Mouse (Mus musculus) MEL (cell line): ENCODE results near the gene Cdk14. TPM values are rescaled to one million over a fixed set of nuclear protein-coding genes. Genes with fewer than 3 reads are reported as not detected.

Experiments
- DNase-seq: peaks from one replicate; pipeline ENCODE4 v3.0.0; 2011; ENCODE audit warnings: low read depth, low spot score
- H3K27ac ChIP-seq: 2 replicates; pipeline ENCODE4 v1.5.1; 2012; ENCODE audit warnings: low read depth, mild to moderate bottlenecking, control low read depth, low read length, moderate library complexity; ENCODE audit not compliant: control insufficient read depth
- H3K27me3 ChIP-seq, 2 experiments: fragments of 150-350 bp in 1 of 2; sonication (generic) in 1 of 2; 2 replicates each; pipeline ENCODE4 v1.6.1; 2012; ENCODE audit warnings: low read length in 2 of 2, mild to moderate bottlenecking in 2 of 2, improper control_type of control experiment in 1 of 2, moderate library complexity in 1 of 2; ENCODE audit not compliant: insufficient read depth in 2 of 2, control insufficient read depth in 1 of 2
- H3K36me3 ChIP-seq, 2 experiments: 2 replicates each; pipeline ENCODE4 v1.6.1; 2012 to 2014; ENCODE audit warnings: low read length in 2 of 2, improper control_type of control experiment in 1 of 2, inconsistent platforms in 1 of 2, mild to moderate bottlenecking in 1 of 2; ENCODE audit not compliant: insufficient read depth in 2 of 2, control insufficient read depth in 1 of 2
- H3K4me1 ChIP-seq, 2 experiments: fragments of 150-350 bp in 1 of 2; sonication (generic) in 1 of 2; 2 replicates each; pipeline ENCODE4 v1.6.1; 2012; ENCODE audit warnings: low read length in 2 of 2, improper control_type of control experiment in 1 of 2, mild to moderate bottlenecking in 1 of 2; ENCODE audit not compliant: insufficient read depth in 2 of 2, control insufficient read depth in 1 of 2
- H3K4me3 ChIP-seq, 2 experiments: fragments of 150-350 bp in 1 of 2; sonication (generic) in 1 of 2; 2 replicates each; pipeline ENCODE4 v1.5.1; 2012; ENCODE audit warnings: low read depth in 2 of 2, low read length in 2 of 2, mild to moderate bottlenecking in 2 of 2, moderate library complexity in 2 of 2, control low read depth in 1 of 2, improper control_type of control experiment in 1 of 2; ENCODE audit not compliant: control insufficient read depth in 1 of 2, insufficient read depth in 1 of 2
- H3K79me2 ChIP-seq: 2 replicates; pipeline ENCODE4 v1.6.1; 2012; ENCODE audit warnings: mild to moderate bottlenecking, low read length, moderate library complexity; ENCODE audit not compliant: control insufficient read depth, poor library complexity, insufficient read depth
- H3K9ac ChIP-seq: 2 replicates; pipeline ENCODE4 v1.6.1; 2012; ENCODE audit warnings: low read depth, mild to moderate bottlenecking, control low read depth, low read length, moderate library complexity; ENCODE audit not compliant: control insufficient read depth, poor library complexity, severe bottlenecking
- H3K9me3 ChIP-seq: fragments of 150-350 bp; sonication (generic); replicated peaks from 2 replicates; pipeline ENCODE4 v1.6.1; 2012; ENCODE audit warnings: mild to moderate bottlenecking, low read length, improper control_type of control experiment, moderate library complexity; ENCODE audit not compliant: insufficient read depth
- CHD1 ChIP-seq: IDR thresholded peaks from 2 replicates; pipeline ENCODE4 v1.6.1; 2012; ENCODE audit warnings: low read depth, mild to moderate bottlenecking, inconsistent platforms, low read length, improper control_type of control experiment
- CHD2 ChIP-seq: IDR thresholded peaks from 2 replicates; pipeline ENCODE4 v1.6.1; 2011; ENCODE audit warnings: low read length, improper control_type of control experiment
- CTCF ChIP-seq, 3 experiments: IDR thresholded peaks in 2 of 3; conservative IDR thresholded peaks in 1 of 3; 2 replicates each; pipeline ENCODE4 v1.5.1; 2011 to 2012; ENCODE audit warnings: low read length in 3 of 3, low read depth in 2 of 3, mild to moderate bottlenecking in 2 of 3, improper control_type of control experiment in 1 of 3, inconsistent platforms in 1 of 3, mixed read lengths in 1 of 3, moderate library complexity in 1 of 3; ENCODE audit not compliant: control insufficient read depth in 1 of 3, insufficient read depth in 1 of 3, poor library complexity in 1 of 3, severe bottlenecking in 1 of 3
- E2F4 ChIP-seq: IDR thresholded peaks from 2 replicates; pipeline ENCODE4 v1.6.1; 2011; ENCODE audit warnings: low read depth, low read length, improper control_type of control experiment, borderline replicate concordance
- EP300 ChIP-seq, 2 experiments: IDR thresholded peaks; 2 replicates each; pipeline ENCODE4 v1.6.1; 2011; ENCODE audit warnings: improper control_type of control experiment in 2 of 2, low read length in 2 of 2, low read depth in 1 of 2, mild to moderate bottlenecking in 1 of 2
- HCFC1 ChIP-seq: IDR thresholded peaks from 2 replicates; pipeline ENCODE4 v1.6.1; 2012; ENCODE audit warnings: low read depth, mild to moderate bottlenecking, inconsistent platforms, low read length, improper control_type of control experiment, moderate library complexity
- MAX ChIP-seq: IDR thresholded peaks from 2 replicates; pipeline ENCODE4 v1.6.1; 2011; ENCODE audit warnings: low read length, improper control_type of control experiment
- MAZ ChIP-seq: IDR thresholded peaks from 2 replicates; pipeline ENCODE4 v1.6.1; 2012; ENCODE audit warnings: low read depth, mild to moderate bottlenecking, inconsistent platforms, low read length, improper control_type of control experiment
- MEF2A ChIP-seq: IDR thresholded peaks from 2 replicates; pipeline ENCODE4 v1.6.1; 2014; ENCODE audit warnings: low read depth, mild to moderate bottlenecking, inconsistent platforms, low read length, improper control_type of control experiment; ENCODE audit not compliant: poor library complexity, insufficient replicate concordance, severe bottlenecking; ENCODE audit errors: extremely low read depth
- MXI1 ChIP-seq: IDR thresholded peaks from 2 replicates; pipeline ENCODE4 v1.6.1; 2011; ENCODE audit warnings: mild to moderate bottlenecking, low read depth, low read length, improper control_type of control experiment
- MYB ChIP-seq: IDR thresholded peaks from 2 replicates; pipeline ENCODE4 v1.6.1; 2011; ENCODE audit warnings: mild to moderate bottlenecking, low read depth, low read length, improper control_type of control experiment
- MYC ChIP-seq: IDR thresholded peaks from 2 replicates; pipeline ENCODE4 v1.6.1; 2011; ENCODE audit warnings: low read depth, mild to moderate bottlenecking, low read length, improper control_type of control experiment, moderate library complexity
- NELFE ChIP-seq: IDR thresholded peaks from 2 replicates; pipeline ENCODE4 v1.6.1; 2011; ENCODE audit warnings: low read depth, low read length, improper control_type of control experiment
- NRF1 ChIP-seq: IDR thresholded peaks from 2 replicates; pipeline ENCODE4 v1.6.1; 2014; ENCODE audit warnings: low read depth, mild to moderate bottlenecking, inconsistent platforms, low read length, improper control_type of control experiment, moderate library complexity; ENCODE audit not compliant: poor library complexity, insufficient read depth, severe bottlenecking
- POLR2A ChIP-seq, 2 experiments: IDR thresholded peaks; 2 replicates each; pipeline ENCODE4 v1.6.1; 2011 to 2012; ENCODE audit warnings: low read length in 2 of 2, mild to moderate bottlenecking in 2 of 2, control low read depth in 1 of 2, improper control_type of control experiment in 1 of 2, low read depth in 1 of 2, moderate library complexity in 1 of 2; ENCODE audit not compliant: control insufficient read depth in 1 of 2, insufficient read depth in 1 of 2, poor library complexity in 1 of 2
- POLR2AphosphoS2 ChIP-seq: IDR thresholded peaks from 2 replicates; pipeline ENCODE4 v1.6.1; 2011; ENCODE audit warnings: low read length, improper control_type of control experiment
- POLR2AphosphoS5 ChIP-seq: IDR thresholded peaks from 2 replicates; pipeline ENCODE4 v1.6.1; 2012; ENCODE audit warnings: low read depth, borderline replicate concordance, mild to moderate bottlenecking, inconsistent platforms, low read length, moderate library complexity, mixed read lengths
- RCOR1 ChIP-seq: IDR thresholded peaks from 2 replicates; pipeline ENCODE4 v1.6.1; 2012; ENCODE audit warnings: low read depth, mild to moderate bottlenecking, inconsistent platforms, low read length, improper control_type of control experiment
- SIN3A ChIP-seq: IDR thresholded peaks from 2 replicates; pipeline ENCODE4 v1.6.1; 2012; ENCODE audit warnings: low read length, improper control_type of control experiment, inconsistent platforms
- TAL1 ChIP-seq: IDR thresholded peaks from 2 replicates; pipeline ENCODE4 v1.6.1; 2012; ENCODE audit warnings: mild to moderate bottlenecking, inconsistent platforms, low read length, moderate library complexity, mixed read lengths
- TBP ChIP-seq: IDR thresholded peaks from 2 replicates; pipeline ENCODE4 v1.8.0; 2011; ENCODE audit warnings: low read depth, low read length, improper control_type of control experiment
- TCF12 ChIP-seq: IDR thresholded peaks from 2 replicates; pipeline ENCODE4 v1.6.1; 2014; ENCODE audit warnings: low read depth, mild to moderate bottlenecking, inconsistent platforms, low read length, improper control_type of control experiment, moderate library complexity
- UBTF ChIP-seq: IDR thresholded peaks from 2 replicates; pipeline ENCODE4 v1.6.1; 2012; ENCODE audit warnings: low read depth, mild to moderate bottlenecking, inconsistent platforms, low read length, improper control_type of control experiment, moderate library complexity, borderline replicate concordance; ENCODE audit not compliant: insufficient read depth
- USF1 ChIP-seq: IDR thresholded peaks from 2 replicates; pipeline ENCODE4 v1.6.1; 2014; ENCODE audit warnings: low read depth, mild to moderate bottlenecking, inconsistent platforms, low read length, improper control_type of control experiment, moderate library complexity
- ZKSCAN1 ChIP-seq: IDR thresholded peaks from 2 replicates; pipeline ENCODE4 v1.6.1; 2012; ENCODE audit warnings: low read depth, mild to moderate bottlenecking, inconsistent platforms, low read length, improper control_type of control experiment, moderate library complexity
- ZMIZ1 ChIP-seq: IDR thresholded peaks from 2 replicates; pipeline ENCODE4 v1.6.1; 2012; ENCODE audit warnings: low read depth, mild to moderate bottlenecking, inconsistent platforms, low read length, improper control_type of control experiment, moderate library complexity
- ZNF384 ChIP-seq: IDR thresholded peaks from 2 replicates; pipeline ENCODE4 v1.6.1; 2012; ENCODE audit warnings: low read depth, mild to moderate bottlenecking, inconsistent platforms, low read length, improper control_type of control experiment
- polyA plus RNA-seq, 2 experiments: library from polyadenylated mRNA; stranded (reverse) in 1 of 2; unstranded in 1 of 2; fragments of >175 nt in 1 of 2; fragments of >200 nt in 1 of 2; gene quantifications; 2 replicates each; pipeline versions ENCODE4 v1.2.1 to v1.2.4; 2012; ENCODE audit warnings: low replicate concordance in 2 of 2, low read depth in 1 of 2; ENCODE audit not compliant: insufficient read length in 2 of 2, insufficient read depth in 1 of 2, missing spikeins in 1 of 2
- total RNA-seq: library from RNA; depleted of rRNA; stranded (reverse); fragments of 300-350 nt; gene quantifications from 2 replicates; pipeline ENCODE4 v1.2.3, GENCODE M21; 2012

The Cdk14 gene
- total and polyA plus RNA-seq, 3 experiments = not detected

DNA sequence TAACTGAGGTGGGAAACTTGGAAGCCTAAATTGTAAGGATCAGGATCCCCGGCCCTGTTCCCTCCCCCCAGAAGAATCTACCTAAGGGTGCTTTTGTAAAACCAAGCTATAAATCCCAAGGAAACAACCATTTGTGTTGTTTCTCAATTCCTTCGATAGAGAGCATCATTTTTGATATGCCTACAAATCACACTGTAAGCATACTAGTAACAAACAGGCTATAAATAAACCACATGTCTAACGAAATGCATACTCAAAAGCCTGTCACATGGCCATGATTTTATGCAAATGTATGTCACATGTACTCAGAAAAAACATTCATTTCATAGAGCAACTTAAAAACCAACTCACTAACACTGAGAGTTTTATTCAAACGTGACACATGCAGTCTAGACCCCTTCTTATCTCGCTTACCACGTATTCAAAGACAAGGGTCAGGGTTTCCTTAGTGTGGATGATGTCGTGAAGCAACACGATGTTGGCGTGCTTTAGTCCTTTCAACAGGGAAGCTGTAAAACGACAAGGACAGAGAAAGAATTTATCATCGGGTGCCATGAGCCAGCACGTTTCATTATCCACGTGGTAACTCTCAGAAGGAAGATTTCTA is 285.1 kb downstream of the Cdk14 start:
- no peaks in the 10 kb centered on the region for H3K36me3 ChIP-seq
- no peak overlapping the region for H3K9ac ChIP-seq
- H3K79me2 ChIP-seq = no peaks in the 10 kb centered on the region
- TF ChIP-seq POLR2AphosphoS2 (no peak), MAX (no peak), NRF1 (no peak), POLR2A (IDR thresholded peaks at IDR 0.05; ENCODE audit: control insufficient read depth in 1 of 2, insufficient read depth in 1 of 2, low read depth in 1 of 2, low read length in 2 of 2, poor library complexity in 1 of 2) (no peak), MXI1 (no peak), CHD1 (no peak), CTCF (IDR thresholded peaks at IDR 0.05 in 2 of 3, conservative IDR thresholded peaks at IDR 0.05 in 1 of 3; ENCODE audit: control insufficient read depth in 1 of 3, insufficient read depth in 1 of 3, low read depth in 2 of 3, low read length in 3 of 3, poor library complexity in 1 of 3, severe bottlenecking in 1 of 3) (no peak), RCOR1 (no peak), ZMIZ1 (no peak), UBTF (no peak), MEF2A (no peak), TCF12 (no peak), SIN3A (no peak), E2F4 (no peak), ZKSCAN1 (no peak), TBP (no peak)
- no peak overlapping the region for H3K4me3 ChIP-seq
- no peaks in the 10 kb centered on the region for H3K27me3 ChIP-seq
- no peak overlapping the region for H3K27ac ChIP-seq
- no peaks in the 10 kb centered on the region for H3K4me1 ChIP-seq
- DNase-seq = no peak
- H3K9me3 ChIP-seq = no peaks in the 10 kb centered on the region

GRCm38 (mm10) chr5:5134143-5134904 is 285.8 kb downstream of the Cdk14 start:
- DNase-seq = no peak
- no peak overlapping the region for H3K27ac ChIP-seq

More at GRCm38 (mm10) chr5:5134143-5134904, 285.8 kb downstream of the Cdk14 start:
- H3K9me3 ChIP-seq = no peaks in the 10 kb centered on the region
- H3K36me3 ChIP-seq = no peaks in the 10 kb centered on the region
- H3K27me3 ChIP-seq = no peaks in the 10 kb centered on the region
- no peak for TF ChIP-seq NELFE
- TF ChIP-seq MAX = no peak
- no peak for TF ChIP-seq MYB
- TF ChIP-seq USF1 = no peak
- TF ChIP-seq MAZ = no peak
- no peak for TF ChIP-seq MYC
- TF ChIP-seq HCFC1 = no peak
- no peak for TF ChIP-seq ZNF384
- TF ChIP-seq POLR2A (IDR thresholded peaks at IDR 0.05; ENCODE audit: control insufficient read depth in 1 of 2, insufficient read depth in 1 of 2, low read depth in 1 of 2, low read length in 2 of 2, poor library complexity in 1 of 2) = no peak
- TF ChIP-seq POLR2AphosphoS5 = no peak
- TF ChIP-seq POLR2AphosphoS2 = no peak
- TF ChIP-seq CHD1 = no peak
- TF ChIP-seq TAL1 = no peak
- TF ChIP-seq EP300 (IDR thresholded peaks at IDR 0.05; ENCODE audit: low read depth in 1 of 2, low read length in 2 of 2) = no peak
- no peak for TF ChIP-seq CHD2
- no peak for TF ChIP-seq ZKSCAN1
- H3K9ac ChIP-seq = no peak overlapping the region
- H3K4me1 ChIP-seq = no peaks in the 10 kb centered on the region
- no peak overlapping the region for H3K4me3 ChIP-seq
- no peaks in the 10 kb centered on the region for H3K79me2 ChIP-seq
